Mouse (Mus musculus) hindbrain, embryonic 13.5 days (tissue): ENCODE data around the gene B3gat2. TPM values are rescaled to one million over a fixed set of nuclear protein-coding genes. Genes with fewer than 3 reads are reported as not detected.
A peak's percentile ranks its signal among the peaks of the same experiment; 100 is the strongest.

ENCODE experiments used
- ATAC-seq: fragments of 200-750 bp; cut with Nextera tagmentation; 2 replicates; pipeline ENCODE4 v1.8.0; 2017; ENCODE audit warnings: moderate TSS enrichment; ENCODE audit not compliant: low FRiP score
- H3K27ac ChIP-seq: fragments of 300-500 bp; sonication (generic); 2 replicates; pipeline ENCODE4 v1.5.1; 2015; ENCODE audit warnings: inconsistent platforms, mild to moderate bottlenecking, moderate library complexity
- H3K27me3 ChIP-seq: fragments of 300-500 bp; sonication (generic); 2 replicates; pipeline ENCODE4 v1.6.1; 2015; ENCODE audit warnings: mild to moderate bottlenecking, inconsistent platforms
- H3K36me3 ChIP-seq: fragments of 300-500 bp; sonication (generic); 2 replicates; pipeline ENCODE4 v1.6.1; 2015; ENCODE audit warnings: mild to moderate bottlenecking, inconsistent platforms
- H3K4me1 ChIP-seq: fragments of 300-500 bp; sonication (generic); replicated peaks from 2 replicates; pipeline ENCODE4 v1.6.1; 2015; ENCODE audit warnings: inconsistent platforms
- H3K4me2 ChIP-seq: fragments of 300-500 bp; sonication (generic); 2 replicates; pipeline ENCODE4 v1.6.1; 2015; ENCODE audit warnings: inconsistent platforms, mild to moderate bottlenecking, moderate library complexity
- H3K4me3 ChIP-seq: fragments of 300-500 bp; sonication (generic); 2 replicates; pipeline ENCODE4 v1.5.1; 2015; ENCODE audit warnings: mild to moderate bottlenecking, inconsistent platforms
- H3K9ac ChIP-seq: fragments of 300-500 bp; sonication (generic); 2 replicates; pipeline ENCODE4 v1.6.1; 2015; ENCODE audit warnings: mild to moderate bottlenecking, inconsistent platforms
- H3K9me3 ChIP-seq: fragments of 300-500 bp; sonication (generic); 2 replicates; pipeline ENCODE4 v1.6.1; 2016; ENCODE audit warnings: inconsistent platforms
- WGBS: fragments of 180-500 bp; shearing (Covaris S2); methylation state at CpG from one replicate; pipeline ENCODE4 v1.1.7; 2015; 5-methylcytosine and 5-hydroxymethylcytosine counted together
- polyA plus RNA-seq: library from polyadenylated mRNA; unstranded; fragments of >200 nt; fragmentation: Nextera tagmentation; extraction: Ambion mirVana; gene quantifications from 2 replicates; pipeline ENCODE4 v1.2.1, GENCODE M21; 2015

B3gat2 gene
- polyA plus RNA-seq, 1 experiment from 2014 or later = 16.0 TPM

DNA sequence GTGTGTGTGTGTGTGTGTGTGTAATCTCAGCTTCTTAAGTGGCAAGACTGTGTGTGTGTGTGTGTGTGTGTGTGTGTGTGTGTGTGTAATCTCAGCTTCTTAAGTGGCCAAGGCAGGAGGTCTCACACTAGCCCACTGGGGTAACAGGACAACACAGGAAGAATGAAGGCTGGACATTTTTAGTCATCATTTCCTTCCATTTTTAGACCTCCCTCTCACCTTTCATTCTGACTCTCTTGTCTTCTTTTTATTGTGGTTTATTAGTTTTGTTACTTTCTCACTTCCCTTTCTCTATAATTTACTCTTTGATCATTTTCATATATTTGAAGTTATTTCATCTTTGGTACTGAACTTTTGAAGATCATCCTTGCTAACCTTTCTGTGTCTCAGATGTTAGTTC, 79.4 kb downstream of the B3gat2 start:
- Histone ChIP-seq H3K9me3 (no peaks in the 10 kb centered on the region), H3K4me2 (no peak overlapping the region), H3K4me1 (0 out of 2 replicates have a peak, but pooled peaks cover 6% of the 10 kb centered on the region), H3K27ac (no peak overlapping the region), H3K36me3 (peaks cover 35% of the 10 kb centered on the region), H3K4me3 (no peak overlapping the region), H3K27me3 (no peaks in the 10 kb centered on the region), H3K9ac (no peak overlapping the region)
- no peak for ATAC-seq

DNA sequence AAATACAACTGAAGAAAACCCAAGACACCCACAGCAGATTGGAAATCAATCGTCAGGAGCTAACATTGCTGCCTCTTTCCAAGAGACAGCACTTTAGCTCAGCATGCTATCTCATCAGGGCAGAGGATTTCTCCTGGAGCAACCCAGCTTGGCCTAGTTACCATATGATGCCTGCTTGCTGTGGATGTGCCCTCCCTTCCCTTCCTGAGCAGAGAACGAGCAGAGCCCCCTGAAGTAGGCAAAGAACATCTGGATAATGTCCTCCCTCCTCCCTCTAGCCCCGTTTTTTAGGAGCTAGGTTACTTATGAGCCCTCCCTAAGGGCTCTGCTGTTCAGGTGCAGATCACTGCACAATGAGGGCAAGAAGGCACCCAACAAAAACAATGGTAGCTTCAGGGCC, 81.1 kb downstream of the B3gat2 start:
- H3K27ac ChIP-seq = peak overlapping the region; percentile 46; the same call in 1 of the 2 replicates

DNA sequence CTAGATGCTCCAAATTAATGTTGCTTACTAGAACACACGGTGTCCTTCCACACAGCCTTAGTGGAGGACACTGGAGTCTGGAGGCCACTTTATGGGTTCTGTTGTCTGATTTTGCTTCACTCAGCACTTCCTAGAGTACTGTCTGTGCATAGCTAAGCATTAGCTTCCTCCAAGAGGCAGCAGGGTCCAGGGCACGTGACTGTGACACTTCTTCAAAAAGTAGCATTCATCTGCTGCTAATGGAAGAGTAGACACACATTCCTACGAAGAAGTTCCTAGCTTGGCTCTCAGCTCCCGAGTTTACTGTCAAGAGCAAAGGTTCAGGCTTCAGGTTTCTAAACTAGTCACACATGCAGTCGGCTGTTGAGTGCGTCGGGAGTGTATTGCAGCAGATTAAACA, 82.2 kb downstream of the B3gat2 start:
- Histone ChIP-seq H3K4me3 (no peak overlapping the region), H3K27me3 (no peaks in the 10 kb centered on the region), H3K9me3 (no peaks in the 10 kb centered on the region), H3K4me1 (0 out of 2 replicates have a peak, but pooled peaks cover 6% of the 10 kb centered on the region), H3K4me2 (no peak overlapping the region), H3K27ac (no peak overlapping the region), H3K9ac (no peak overlapping the region), H3K36me3 (peaks cover 53% of the 10 kb centered on the region)
- ATAC-seq = no peak
- WGBS = 89% methylated on average over 7 of the region's 7 CpGs

More for the DNA sequence above, 81.1 kb downstream of the B3gat2 start:
- Histone ChIP-seq H3K9ac (no peak overlapping the region), H3K36me3 (peaks cover 43% of the 10 kb centered on the region), H3K27me3 (no peaks in the 10 kb centered on the region), H3K9me3 (no peaks in the 10 kb centered on the region), H3K4me2 (no peak overlapping the region), H3K4me1 (0 out of 2 replicates have a peak, but pooled peaks cover 6% of the 10 kb centered on the region), H3K4me3 (no peak overlapping the region)
- WGBS = 73% methylated on average over 3 of the region's 3 CpGs
- ATAC-seq = no peak

DNA sequence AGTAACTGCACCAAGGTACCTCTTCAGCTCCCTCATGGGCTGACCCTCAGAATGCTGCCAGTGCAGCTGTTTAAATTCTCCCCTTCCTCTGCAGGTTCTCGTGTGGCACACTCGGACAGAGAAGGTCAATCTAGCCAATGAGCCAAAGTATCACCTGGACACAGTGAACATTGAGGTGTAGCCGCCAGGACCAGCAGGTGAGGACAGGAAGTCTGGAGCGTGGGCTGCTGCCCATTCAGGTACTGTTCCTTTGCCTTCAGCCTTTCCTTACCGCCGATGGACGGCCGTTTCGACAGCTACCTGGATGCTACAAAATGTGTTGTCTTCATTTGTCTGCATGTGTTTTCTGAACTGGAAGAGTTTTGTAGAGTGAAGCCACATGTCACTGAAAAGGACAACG, 83.5 kb downstream of the B3gat2 start:
- Histone ChIP-seq H3K4me3 (no peak overlapping the region), H3K9me3 (no peaks in the 10 kb centered on the region), H3K4me2 (no peak overlapping the region), H3K36me3 (peaks cover 56% of the 10 kb centered on the region), H3K4me1 (0 out of 2 replicates have a peak, but pooled peaks cover 6% of the 10 kb centered on the region), H3K27ac (no peak overlapping the region), H3K9ac (no peak overlapping the region), H3K27me3 (no peaks in the 10 kb centered on the region)
- ATAC-seq = no peak
- 96% methylated on average over 10 of the region's 10 CpGs for WGBS

- H3K4me1 ChIP-seq = 0 out of 2 replicates have a peak, but pooled peaks cover 6% of the 10 kb centered on the region
- H3K9ac ChIP-seq = no peak overlapping the region
- peaks cover 59% of the 10 kb centered on the region for H3K36me3 ChIP-seq
- no peaks in the 10 kb centered on the region for H3K9me3 ChIP-seq
- H3K27ac ChIP-seq = no peak overlapping the region
- no peaks in the 10 kb centered on the region for H3K27me3 ChIP-seq
- no peak overlapping the region for H3K4me2 ChIP-seq
- no peak overlapping the region for H3K4me3 ChIP-seq
- peak; percentile 50; the same call in 1 of the 2 replicates for ATAC-seq
- WGBS = 60% methylated on average over 10 of the region's 10 CpGs
Measured at GRCm38 (mm10) chr1:23846044-23846680, 84.6 kb downstream of the B3gat2 start.

DNA sequence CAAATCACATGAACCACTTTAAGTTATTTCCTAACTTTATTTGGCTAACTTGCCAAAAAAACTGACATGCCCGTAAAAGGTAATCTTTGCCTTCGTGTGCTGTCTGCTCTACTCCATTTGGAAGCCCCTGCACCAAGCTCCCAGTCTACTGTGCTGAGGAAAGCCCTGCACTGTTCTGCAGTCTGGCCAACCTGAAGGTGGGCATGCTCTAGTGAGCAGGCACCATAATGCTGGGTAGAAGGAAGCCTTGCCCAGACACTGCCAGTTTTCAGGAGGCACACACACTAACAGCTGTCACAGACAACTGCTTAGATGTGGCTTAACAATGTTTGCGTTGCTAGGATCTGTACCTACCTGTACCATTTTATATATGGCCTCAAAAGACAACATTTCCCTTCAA, 94.1 kb downstream of the B3gat2 start:
- H3K9me3 ChIP-seq = no peaks in the 10 kb centered on the region
- no peak overlapping the region for H3K9ac ChIP-seq
- no peak overlapping the region for H3K4me3 ChIP-seq
- H3K4me1 ChIP-seq = no peaks in the 10 kb centered on the region
- 93% methylated on average over 3 of the region's 3 CpGs for WGBS
- H3K4me2 ChIP-seq = no peak overlapping the region
- H3K36me3 ChIP-seq = peaks cover 43% of the 10 kb centered on the region
- H3K27me3 ChIP-seq = no peaks in the 10 kb centered on the region
- no peak for ATAC-seq
- H3K27ac ChIP-seq = no peak overlapping the region

- Histone ChIP-seq H3K4me3 (no peak overlapping the region), H3K4me2 (no peak overlapping the region), H3K27me3 (no peaks in the 10 kb centered on the region), H3K4me1 (no peaks in the 10 kb centered on the region), H3K9ac (no peak overlapping the region), H3K36me3 (peaks cover 29% of the 10 kb centered on the region), H3K27ac (no peak overlapping the region), H3K9me3 (no peaks in the 10 kb centered on the region)
- 93% methylated on average over 2 of the region's 2 CpGs for WGBS
- ATAC-seq = no peak
Measured at GRCm38 (mm10) chr1:23860944-23861343, 99.4 kb downstream of the B3gat2 start.

DNA sequence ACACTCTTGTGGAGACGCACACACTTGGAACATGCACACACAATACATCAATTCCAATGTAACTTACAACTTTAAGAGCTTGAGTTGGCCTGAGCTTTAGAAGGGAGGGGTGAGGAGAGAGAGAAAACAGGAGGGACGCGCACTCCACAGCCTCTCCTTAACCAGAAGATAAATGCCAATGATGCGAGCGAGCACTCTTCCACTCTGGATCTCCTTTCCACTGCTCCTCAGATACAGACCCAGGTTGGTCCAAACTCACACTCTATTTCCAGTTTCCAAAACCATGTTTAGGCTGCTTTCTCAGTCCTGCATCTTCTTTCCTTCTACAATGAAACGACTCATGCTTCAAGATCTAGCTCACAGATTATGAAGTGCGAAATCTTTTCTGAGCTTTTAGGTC, 104.0 kb downstream of the B3gat2 start:
- H3K27me3 ChIP-seq = no peaks in the 10 kb centered on the region
- H3K9me3 ChIP-seq = no peaks in the 10 kb centered on the region
- H3K4me2 ChIP-seq = no peak overlapping the region
- ATAC-seq = no peak
- no peaks in the 10 kb centered on the region for H3K4me1 ChIP-seq
- no peak overlapping the region for H3K27ac ChIP-seq
- 95% methylated on average over 7 of the region's 7 CpGs for WGBS
- peaks cover 8% of the 10 kb centered on the region for H3K36me3 ChIP-seq
- no peak overlapping the region for H3K4me3 ChIP-seq
- H3K9ac ChIP-seq = no peak overlapping the region

DNA sequence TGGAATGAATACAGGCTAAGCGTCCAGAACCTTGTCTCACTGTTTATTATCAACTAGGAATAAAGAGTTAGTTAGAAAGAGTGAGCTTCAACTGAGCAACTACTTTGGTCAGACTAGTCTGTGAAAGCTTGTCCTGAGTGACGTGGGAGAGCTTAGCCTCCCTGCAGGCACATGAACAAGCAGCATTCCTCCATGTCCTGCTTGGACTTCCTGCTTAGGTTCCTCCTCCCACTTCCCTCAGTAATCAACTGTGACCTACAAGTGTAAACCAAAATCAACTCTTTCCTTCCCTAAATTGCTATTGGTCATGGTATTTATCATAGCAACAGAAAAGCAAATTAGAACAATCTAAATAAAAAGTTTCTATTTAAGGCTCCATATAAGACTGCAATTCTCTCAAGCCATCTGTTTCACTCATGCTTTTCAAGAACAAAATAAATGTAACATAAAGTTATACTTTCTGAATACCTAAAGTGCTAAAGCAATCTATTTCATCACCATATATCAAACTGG, 105.9 kb downstream of the B3gat2 start:
- H3K4me1 ChIP-seq = no peaks in the 10 kb centered on the region
- H3K27ac ChIP-seq = no peak overlapping the region
- H3K4me2 ChIP-seq = no peak overlapping the region
- no peaks in the 10 kb centered on the region for H3K9me3 ChIP-seq
- no peaks in the 10 kb centered on the region for H3K27me3 ChIP-seq
- 49% methylated on average over 2 of the region's 2 CpGs for WGBS
- no peak overlapping the region for H3K9ac ChIP-seq
- H3K36me3 ChIP-seq = peaks cover 18% of the 10 kb centered on the region
- ATAC-seq = no peak
- H3K4me3 ChIP-seq = no peak overlapping the region

DNA sequence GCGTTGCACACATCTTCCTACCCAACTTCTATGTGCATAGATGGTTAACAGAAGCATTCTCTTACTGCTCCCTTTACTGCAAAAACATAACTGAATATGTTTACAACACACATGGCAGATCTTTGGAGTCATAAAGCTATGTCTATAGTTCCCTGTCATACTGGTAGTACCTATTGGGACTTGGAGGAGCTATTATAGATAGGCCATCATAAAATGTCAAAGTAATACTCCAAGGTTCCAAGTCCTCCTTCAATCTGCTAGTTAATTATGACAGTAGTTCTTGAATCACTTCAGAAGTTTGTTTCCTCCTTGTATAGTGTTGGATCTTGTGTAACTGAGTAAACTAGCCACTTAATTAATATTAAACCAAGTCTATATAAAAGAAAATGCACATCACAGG, 110.6 kb downstream of the B3gat2 start:
- H3K9ac ChIP-seq = no peak overlapping the region
- H3K4me3 ChIP-seq = no peak overlapping the region
- H3K36me3 ChIP-seq = peaks cover 29% of the 10 kb centered on the region
- no peak overlapping the region for H3K27ac ChIP-seq
- H3K4me2 ChIP-seq = no peak overlapping the region
- no peak for ATAC-seq
- no peaks in the 10 kb centered on the region for H3K4me1 ChIP-seq
- H3K27me3 ChIP-seq = no peaks in the 10 kb centered on the region
- no peaks in the 10 kb centered on the region for H3K9me3 ChIP-seq
- 100% methylated on average over 1 of the region's 1 CpGs for WGBS

DNA sequence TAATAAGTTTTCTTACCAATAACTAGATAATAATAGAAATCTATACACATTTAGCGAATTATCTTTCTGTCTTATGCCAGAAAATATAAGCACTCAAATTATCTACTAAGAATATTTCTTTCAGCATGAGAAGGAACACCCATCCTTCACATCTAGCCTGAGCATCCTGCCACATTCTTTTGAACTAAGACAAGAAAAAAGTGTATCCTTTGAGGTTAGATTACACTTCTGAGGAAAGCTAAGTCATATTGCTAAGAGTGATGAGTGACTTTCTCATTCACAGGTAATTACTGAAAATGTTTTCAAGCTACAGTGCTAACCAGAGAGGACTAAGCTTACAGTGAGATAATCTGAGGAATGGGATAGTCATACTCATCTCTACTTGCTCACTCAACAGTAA, 121.1 kb downstream of the B3gat2 start:
- H3K4me1 ChIP-seq = no peaks in the 10 kb centered on the region
- H3K4me2 ChIP-seq = no peak overlapping the region
- 96% methylated on average over 1 of the region's 1 CpGs for WGBS
- H3K4me3 ChIP-seq = no peak overlapping the region
- no peak overlapping the region for H3K9ac ChIP-seq
- no peak for ATAC-seq
- H3K9me3 ChIP-seq = no peaks in the 10 kb centered on the region
- H3K36me3 ChIP-seq = no peaks in the 10 kb centered on the region
- H3K27me3 ChIP-seq = no peaks in the 10 kb centered on the region
- H3K27ac ChIP-seq = no peak overlapping the region

- H3K9me3 ChIP-seq = no peaks in the 10 kb centered on the region
- no peaks in the 10 kb centered on the region for H3K4me1 ChIP-seq
- WGBS = 91% methylated on average over 2 of the region's 2 CpGs
Measured at GRCm38 (mm10) chr1:23884087-23884668, 122.6 kb downstream of the B3gat2 start.

DNA sequence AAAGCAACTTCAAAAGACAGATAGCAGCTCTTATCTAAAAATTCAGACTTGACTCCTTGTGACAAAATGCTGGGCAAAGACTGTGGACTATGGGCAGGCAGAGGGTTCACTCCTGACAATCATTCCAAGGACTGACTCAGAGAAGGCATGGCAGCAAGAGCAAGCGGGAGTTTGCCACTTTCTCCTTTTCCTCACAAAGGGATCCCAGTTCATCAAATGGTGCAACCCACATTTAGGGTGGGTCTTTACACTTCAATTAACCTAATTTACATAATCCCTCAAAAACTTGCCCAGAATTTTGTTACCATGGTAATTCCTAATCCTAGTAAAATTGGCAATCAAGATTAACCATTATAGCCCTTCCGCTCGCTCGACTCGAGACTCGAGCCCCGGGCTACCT, 123.4 kb downstream of the B3gat2 start:
- H3K4me1 ChIP-seq = no peaks in the 10 kb centered on the region
- H3K27ac ChIP-seq = no peak overlapping the region
- no peak overlapping the region for H3K4me2 ChIP-seq
- no peak overlapping the region for H3K9ac ChIP-seq
- 92% methylated on average over 7 of the region's 7 CpGs for WGBS
- no peaks in the 10 kb centered on the region for H3K27me3 ChIP-seq
- H3K36me3 ChIP-seq = no peaks in the 10 kb centered on the region
- ATAC-seq = no peak
- no peaks in the 10 kb centered on the region for H3K9me3 ChIP-seq
- H3K4me3 ChIP-seq = no peak overlapping the region

More at GRCm38 (mm10) chr1:23884087-23884668, 122.6 kb downstream of the B3gat2 start:
- no peaks in the 10 kb centered on the region for H3K36me3 ChIP-seq
- no peak overlapping the region for H3K27ac ChIP-seq
- ATAC-seq = no peak
- no peak overlapping the region for H3K9ac ChIP-seq
- H3K4me2 ChIP-seq = no peak overlapping the region
- no peak overlapping the region for H3K4me3 ChIP-seq
- H3K27me3 ChIP-seq = no peaks in the 10 kb centered on the region
